Mouse (Mus musculus): ENCODE measurements at regions not wholly inside any gene's neighbourhood (a gene's known extent, or its start where the extent isn't known, plus 50 kb on each side); places are given as distances from the start of the nearest gene placed in this dataset.

GRCm38 (mm10) chr3:136426539-136427194 is 100.8 kb upstream of the Bank1 start:
- TF ChIP-seq POLR2A (IDR thresholded peaks at IDR 0.05; ENCODE audit: insufficient read length, low read depth): no peak
- TF ChIP-seq MAX (IDR thresholded peaks at IDR 0.05; ENCODE audit: low read depth): no peak
- TF ChIP-seq TCF12 (IDR thresholded peaks at IDR 0.05; ENCODE audit: insufficient read depth, poor library complexity, severe bottlenecking): no peak
- TF ChIP-seq USF1 (IDR thresholded peaks at IDR 0.05; ENCODE audit: low read depth): no peak
- no peak for TF ChIP-seq E2F4 (IDR thresholded peaks at IDR 0.05; ENCODE audit: insufficient read depth)
- no peak for TF ChIP-seq MYOD1 (IDR thresholded peaks at IDR 0.05; ENCODE audit: control insufficient read depth in 1 of 3, insufficient read length in 2 of 3, low read depth in 2 of 3)
- TF ChIP-seq SRF (IDR thresholded peaks at IDR 0.05; ENCODE audit: control insufficient read depth, insufficient read length, low read depth): no peak
- TF ChIP-seq POLR2AphosphoS2 (IDR thresholded peaks at IDR 0.05; ENCODE audit: insufficient read length, low read depth): no peak
- no peak for TF ChIP-seq CEBPB (IDR thresholded peaks at IDR 0.05; ENCODE audit: insufficient read depth, poor library complexity, severe bottlenecking)
